Mouse (Mus musculus): ENCODE data around the gene Col4a4. TPM values are rescaled to one million over a fixed set of nuclear protein-coding genes. Genes with fewer than 3 reads are reported as not detected.

Col4a4 gene
- total RNA-seq, 4 experiments from 2014 or later = 0.73 to 0.90 (median 0.81) TPM

DNA sequence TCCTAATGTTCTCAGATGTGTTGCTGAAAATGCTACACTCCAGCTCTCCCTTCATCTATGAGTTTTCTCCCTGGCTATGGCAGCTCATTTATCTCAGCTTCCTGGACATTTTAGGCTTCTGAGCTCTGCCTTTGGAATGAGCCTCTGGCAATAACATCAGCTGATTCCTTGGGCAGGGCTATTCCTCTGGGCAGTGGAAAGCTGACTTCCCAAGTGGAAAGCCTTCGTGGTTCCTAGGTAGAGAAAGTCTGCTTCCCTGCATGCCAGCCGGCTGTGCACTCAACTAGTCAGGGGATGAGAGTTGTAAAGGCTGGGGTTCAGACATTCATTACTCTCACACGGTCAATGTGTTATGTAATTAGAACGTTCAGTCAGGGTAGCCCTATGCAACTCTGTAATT, 8.3 kb downstream of the Col4a4 start:
- no peak for DNase-seq (ENCODE audit: low spot score in 2 of 2)

DNA sequence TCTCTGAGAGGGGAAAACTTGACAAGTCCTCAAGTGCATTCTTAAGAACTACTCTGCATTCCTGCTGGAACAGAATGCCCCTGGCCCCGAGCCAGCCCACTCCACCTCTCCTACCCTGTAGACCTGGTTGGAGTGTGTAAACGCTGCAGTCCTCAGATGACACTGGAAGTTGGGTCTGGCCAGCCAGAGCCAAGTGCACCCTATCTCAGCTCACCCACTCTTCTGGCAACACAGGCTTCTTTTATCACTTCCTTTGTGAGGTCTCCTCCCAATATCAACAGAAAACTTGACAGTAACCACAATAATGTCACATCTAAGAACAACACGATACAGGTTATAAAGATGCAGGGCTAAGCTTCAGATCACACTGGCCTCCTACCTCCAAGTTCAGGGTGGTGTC, 8.7 kb downstream of the Col4a4 start:
- no peak for DNase-seq (ENCODE audit: low spot score in 2 of 2)

DNA sequence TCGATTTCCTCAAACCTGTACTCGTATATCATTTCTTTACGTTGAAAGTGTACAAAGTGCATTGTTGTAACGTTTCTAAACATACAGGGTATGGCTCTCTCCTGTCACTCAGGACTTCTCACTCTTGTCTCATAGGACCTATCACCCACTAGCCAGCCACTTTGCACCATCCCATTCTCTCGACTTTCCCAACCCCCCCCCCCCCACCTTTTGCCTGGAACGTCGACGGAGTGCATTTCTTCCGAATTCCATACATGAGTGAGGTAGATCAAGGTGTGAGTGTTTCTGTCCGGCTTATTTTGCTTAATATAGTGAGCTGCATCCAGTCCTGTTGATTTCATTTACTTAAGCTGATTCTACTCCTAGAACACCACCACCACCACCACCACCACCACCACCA, 9.3 kb downstream of the Col4a4 start:
- DNase-seq (ENCODE audit: low spot score in 2 of 2) = no peak

DNA sequence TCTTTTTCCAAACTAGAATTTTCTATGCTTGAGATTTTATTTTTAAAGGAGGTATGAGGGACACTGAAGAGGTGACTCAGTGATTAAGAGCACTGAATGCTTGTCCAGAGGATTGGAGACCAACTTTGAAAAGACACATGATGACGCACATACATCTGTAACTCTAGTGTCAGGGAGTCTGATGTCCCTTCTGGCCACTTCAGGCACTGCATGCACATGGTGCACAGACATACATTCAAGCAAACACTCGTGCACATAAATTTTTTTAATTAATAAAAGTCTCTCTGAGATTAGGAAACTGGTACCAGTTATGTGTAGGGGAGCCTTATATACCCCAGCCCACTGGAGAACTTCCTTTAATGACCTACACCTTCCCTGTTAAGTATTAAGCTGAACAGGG, 10.5 kb downstream of the Col4a4 start:
- no peak for DNase-seq (ENCODE audit: low spot score in 2 of 2)

DNA sequence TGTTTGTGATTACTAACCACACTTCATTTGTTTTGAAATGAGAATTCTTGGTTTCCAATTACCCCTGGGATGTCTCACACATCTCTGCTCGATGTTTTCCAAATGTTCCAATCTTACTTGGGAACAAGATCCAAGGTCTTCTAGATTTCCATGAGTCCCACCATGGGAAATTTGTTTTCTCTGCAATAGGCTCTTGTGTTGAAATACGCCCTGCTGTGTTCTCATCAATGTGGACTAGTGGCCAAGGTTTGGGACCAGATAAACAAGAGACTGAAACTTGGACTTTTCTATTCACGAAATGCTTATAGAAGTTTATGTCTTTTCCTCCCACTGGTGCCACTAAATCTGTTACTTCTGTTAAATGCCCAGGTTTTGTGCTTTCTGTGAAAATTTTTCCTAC, 11.0 kb downstream of the Col4a4 start:
- DNase-seq (ENCODE audit: low spot score in 2 of 2) = no peak

DNA sequence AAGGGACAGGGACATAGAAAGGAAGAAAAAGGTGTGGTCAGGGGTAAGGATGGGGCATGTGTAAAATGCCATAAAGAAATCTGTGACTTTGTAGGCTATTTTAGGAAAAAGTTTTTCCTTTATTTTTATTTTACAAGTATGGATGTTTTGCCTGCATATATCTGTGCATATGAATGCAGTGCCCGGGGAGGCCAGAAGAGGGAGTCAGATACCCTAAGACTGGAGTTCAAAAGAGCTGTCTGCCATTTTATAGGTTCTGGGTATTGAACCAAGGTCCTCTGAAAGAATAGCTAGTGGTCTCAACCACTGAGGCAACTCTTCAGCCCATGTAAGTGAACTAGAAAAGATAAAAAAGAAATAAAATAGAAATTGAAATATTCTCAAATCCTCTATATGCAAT, 14.9 kb downstream of the Col4a4 start:
- no peak for DNase-seq (ENCODE audit: low spot score in 2 of 2)

DNA sequence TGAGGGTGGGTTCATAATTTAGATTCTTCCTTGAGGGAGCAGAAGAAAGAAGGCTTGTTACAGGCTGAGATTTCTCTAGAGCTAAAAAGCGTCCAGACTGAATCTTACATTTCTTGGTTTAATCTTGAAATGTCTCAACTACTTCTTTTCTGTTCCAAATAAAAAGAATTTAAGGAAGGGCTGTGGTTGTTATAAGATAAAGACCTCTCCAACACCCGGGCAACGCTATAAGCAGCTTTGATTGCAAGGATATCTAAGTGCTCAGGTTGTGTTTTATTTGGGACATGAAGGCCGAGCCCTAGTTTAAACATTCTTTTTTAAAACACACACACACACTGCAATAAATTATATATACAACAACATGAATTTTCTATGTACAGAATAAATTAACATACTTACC, 17.2 kb downstream of the Col4a4 start:
- no peak for DNase-seq (ENCODE audit: low spot score in 2 of 2)

DNA sequence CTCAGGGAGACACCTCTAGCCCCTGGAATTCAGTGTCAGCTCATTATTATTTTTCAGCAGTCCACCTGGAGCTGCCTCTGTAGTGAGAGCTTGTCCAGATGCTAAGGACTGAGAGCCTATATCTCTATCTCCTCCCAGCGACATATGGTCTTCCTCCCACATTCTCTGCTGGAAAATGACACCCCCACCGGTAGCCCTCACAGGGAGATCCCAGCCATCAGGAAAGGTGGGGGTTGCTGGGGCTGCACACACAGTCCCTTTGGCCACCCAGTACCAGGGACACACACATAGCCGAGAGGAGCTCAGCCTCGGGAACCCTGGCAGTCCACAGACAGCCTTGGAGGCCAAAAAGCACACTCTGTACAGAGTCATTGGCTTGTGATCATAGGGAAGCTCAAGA, 26.4 kb downstream of the Col4a4 start:
- no peak for DNase-seq (ENCODE audit: low spot score in 2 of 2)

DNA sequence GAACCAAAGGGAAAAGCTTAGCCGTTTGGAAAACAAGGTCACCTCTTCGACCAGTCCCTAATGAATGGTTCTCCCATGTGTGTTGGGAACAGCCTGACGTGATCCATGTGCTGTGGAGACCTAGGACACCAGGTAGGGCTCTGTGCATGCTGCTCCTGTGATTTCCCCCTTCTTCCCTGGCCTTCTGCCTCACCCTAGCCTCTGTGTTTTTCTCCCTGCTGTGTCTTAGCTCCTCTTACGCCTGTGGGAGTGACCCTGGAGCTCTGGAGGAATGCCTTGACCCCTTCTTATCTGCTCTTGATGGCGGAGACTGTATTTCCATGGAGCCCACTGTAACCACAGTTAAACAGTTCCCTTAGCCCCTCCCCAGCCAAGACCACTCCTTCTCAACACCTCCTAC, 31.8 kb downstream of the Col4a4 start:
- no peak for DNase-seq (ENCODE audit: low spot score in 2 of 2)

DNA sequence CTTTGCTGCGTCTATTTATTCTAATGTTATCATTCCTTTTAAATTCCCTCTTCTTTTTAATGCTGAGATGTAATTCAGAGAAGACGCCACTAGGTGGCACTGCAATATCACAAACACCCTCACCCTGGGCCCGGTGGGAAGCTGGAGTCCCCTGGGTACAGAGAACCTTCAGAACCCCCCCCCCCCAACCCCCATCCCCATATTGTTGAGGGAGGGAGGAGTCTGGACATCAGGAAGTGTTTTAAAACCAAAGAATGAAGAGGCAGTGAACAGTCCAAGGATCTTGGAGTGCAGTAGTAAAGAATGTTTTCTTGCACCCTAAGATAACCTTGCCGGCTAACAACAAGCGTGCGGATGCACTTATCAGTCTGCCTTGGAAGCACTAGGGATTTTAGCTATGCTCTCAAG, 32.2 kb downstream of the Col4a4 start:
- DNase-seq (ENCODE audit: low spot score in 2 of 2) = no peak

DNA sequence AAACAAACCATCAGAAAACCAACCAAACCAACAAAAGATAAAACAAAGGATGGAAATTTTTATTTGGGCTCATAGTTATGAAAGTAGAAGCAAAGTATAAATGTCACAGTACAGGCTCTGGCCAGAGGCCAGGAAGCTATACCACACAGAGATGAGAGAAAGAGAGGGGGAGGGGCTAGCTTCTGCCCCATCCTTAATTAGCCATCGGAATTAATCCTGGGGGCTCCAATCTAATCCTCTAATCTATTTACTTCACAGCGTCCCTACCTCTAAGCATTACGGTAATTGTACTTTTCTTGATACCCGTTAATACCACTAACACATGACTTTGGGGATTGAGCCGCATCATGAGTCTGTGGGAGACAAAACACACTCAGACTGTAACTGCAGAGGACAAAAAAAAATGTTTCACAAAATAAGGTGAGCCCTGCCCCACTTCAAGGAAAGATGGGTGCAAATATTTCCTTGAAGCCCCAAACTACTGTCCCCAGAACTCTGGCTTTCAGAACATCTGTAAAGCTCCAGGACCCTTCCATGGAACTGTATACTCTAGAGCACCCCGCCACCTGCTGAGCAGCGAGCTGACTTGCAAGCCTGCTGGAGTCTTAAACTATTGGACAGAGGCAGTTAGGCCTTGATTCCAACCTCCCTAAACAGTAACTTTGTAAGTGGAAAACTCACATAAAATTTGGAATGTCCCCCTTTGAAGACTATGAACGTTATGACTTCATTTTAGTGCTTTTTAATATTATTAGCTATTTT, 41.3 kb downstream of the Col4a4 start:
- DNase-seq (ENCODE audit: low spot score in 2 of 2) = no peak

DNA sequence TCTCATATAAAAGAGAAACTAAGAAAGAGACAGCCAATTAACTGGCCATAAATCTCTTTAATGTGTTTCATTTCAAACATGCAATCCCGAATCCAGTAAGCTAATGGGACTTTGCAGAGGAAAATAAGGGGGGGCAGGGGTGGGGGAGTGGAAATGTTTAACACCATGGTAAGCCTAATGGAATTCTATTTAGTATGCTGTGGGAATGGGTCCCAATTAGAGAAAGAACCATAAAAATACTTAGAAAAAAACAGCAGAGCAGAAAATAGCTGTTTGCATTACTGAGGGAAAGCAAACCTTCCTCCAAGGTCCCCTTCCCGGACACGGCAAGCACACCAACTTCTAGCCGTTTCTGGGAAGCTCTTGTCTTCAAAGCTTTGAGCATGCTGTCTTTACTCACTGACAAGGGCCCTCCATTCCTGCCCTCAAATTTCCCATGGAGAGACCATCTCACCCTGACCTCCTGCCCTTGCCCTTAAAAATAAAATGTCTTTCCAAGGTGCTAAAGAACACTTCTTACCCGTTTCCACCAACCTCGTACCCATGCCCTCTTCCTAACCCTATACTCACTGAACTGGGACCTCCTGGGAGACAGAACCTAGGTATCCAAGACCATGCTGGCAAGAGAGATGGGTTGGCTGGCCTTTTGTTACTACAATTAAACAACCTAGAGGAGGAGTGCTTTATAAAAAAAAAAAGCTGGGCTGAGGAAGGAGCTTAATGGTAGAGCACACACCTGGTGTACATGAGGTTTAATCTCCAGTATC, 42.0 kb downstream of the Col4a4 start:
- DNase-seq (ENCODE audit: low spot score in 2 of 2) = no peak

DNA sequence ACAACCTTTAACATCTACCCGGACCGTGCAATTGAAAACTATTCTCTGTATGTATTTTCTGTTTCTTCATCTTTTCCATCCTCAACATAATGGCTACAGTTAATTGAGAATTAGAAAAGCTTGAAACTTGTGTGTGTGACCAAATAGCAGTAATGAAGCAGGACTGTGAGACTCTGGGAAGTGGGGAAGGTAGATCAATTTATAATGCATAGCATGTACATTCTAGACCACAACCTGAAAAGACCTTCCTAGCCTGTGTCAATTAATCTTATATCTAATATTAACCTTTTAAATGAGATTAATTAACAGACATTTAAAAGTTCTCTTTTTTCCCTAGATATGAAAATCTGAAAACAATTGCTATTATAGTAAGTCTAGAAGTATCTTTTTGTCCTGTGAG, 42.7 kb downstream of the Col4a4 start:
- DNase-seq (ENCODE audit: low spot score in 2 of 2) = no peak

DNA sequence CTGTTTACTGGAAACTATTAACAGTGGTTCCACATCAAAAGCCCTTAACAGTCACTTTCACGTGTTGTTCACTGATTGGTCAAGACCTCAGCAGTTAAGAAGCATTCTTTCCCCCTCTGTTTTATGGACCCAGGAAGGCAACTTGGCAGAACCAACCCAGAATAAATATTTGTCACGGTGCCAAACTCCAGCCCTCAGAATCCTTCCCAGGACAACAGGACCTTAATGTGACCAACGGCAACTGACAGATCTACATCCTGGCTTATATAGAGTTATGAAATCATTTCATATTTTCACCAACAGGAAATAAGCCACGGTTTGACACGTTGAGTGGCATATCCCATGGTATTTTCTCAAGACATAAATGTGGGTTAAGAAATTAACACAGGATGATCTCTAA, 46.6 kb downstream of the Col4a4 start:
- DNase-seq (ENCODE audit: low spot score in 2 of 2) = no peak

DNA sequence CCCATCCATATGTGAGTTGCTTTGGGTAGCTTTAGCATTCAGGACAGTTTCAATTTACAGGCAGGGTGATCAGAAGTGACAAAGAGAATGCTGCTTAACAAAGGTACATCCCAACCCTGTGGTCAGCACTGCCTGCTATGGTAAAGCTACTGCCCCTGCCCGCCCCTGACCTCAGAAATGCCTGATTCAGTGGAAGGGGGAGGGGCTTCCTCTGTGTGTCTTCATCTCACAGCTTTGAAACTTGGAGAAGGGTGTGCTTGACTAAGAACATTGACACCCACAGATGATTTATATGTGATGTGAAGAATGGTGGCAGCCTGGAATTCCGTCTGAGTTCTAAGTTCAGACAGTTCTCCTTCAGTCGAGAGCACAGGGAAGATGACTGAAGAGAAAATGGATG, 48.8 kb downstream of the Col4a4 start:
- no peak for DNase-seq (ENCODE audit: low spot score in 2 of 2)

DNA sequence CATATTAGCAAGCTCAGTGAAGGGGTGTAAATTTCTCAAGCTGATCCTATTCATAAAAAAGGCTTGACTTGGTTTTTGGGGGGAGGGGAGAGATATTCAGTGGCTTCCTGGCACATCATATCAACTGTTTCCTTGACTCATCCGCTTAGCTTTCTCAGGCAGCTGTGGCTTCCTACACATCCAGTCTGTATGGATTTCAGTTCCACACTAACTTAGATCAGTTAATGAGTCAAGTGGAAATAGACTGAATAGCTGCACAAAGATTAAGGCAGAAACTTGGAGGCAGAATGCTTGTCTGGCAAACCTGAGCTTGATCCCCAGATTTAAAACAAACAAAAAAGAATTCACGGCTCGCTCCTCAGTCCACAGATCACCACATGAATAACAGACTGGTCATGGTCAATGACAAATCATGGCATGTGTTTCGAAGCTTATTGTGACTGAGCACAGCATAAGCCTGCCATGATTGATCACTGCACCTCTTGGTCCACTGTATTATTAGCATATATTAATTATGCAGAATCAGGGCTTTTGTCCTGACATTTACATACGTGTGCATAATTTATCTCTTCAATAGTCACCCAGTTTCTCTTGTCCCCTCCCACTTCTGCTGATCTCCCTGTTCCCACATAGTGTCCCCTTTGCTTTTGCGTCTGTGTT, 50.0 kb downstream of the Col4a4 start:
- peak in 1 of 2 experiments; percentile 6 for DNase-seq (ENCODE audit: low spot score in 2 of 2)

DNA sequence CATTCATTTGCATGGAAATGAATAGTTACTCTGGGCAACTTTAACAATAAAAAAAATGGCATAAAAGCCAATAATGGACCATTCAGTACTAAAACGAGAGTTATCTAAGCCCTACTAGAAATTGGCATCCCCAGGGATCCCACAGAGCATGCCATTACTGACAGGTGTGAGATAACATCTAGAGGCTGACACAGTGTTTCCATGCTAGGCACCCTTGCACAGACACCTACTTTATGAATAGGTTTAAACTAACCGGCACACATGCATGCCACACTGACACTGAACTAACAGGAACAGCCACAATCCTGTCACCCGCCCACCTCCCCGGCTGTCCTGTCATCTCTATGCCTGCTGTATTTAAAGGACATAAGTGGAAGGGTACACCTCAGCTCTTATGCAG, 58.7 kb downstream of the Col4a4 start:
- DNase-seq (ENCODE audit: low spot score in 2 of 2) = no peak

DNA sequence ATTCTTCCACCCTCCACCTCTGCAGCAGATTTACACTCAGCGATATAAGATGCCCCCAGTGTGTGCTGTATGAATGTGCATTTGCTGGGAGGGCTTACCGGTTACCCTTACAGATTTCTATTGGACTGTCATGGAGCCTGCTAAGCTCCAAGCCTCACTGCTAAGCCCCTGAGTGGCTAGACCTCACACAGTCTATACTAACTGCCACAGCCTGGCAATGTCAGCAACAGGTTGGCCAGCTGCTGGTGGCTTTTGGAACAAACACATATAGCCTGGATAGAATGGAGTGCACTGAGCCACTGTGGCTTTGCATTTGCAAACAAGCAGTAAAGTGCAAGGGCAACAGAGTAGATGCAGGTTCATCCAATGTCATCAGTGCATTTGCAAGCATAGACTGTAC, 94.7 kb downstream of the Col4a4 start:
- DNase-seq (ENCODE audit: low spot score in 2 of 2) = no peak

DNA sequence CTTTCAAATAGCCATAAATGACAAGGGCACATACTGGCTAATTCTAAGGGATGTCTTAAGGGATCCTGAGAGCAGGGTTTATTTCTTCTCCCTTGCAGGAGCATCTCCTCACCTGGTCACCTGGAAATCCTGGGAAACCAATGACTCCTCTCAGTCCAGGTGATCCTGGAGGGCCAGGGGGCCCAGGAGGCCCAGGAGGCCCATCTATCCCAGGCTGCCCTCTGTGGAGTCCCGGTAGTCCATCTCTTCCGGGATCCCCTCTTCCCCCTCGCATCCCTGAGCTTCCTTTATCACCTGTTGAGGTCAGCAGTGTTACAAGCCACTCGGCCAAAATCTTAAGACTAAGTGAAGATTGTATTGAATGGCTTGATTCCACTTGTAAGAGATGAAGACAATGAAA, 100.3 kb downstream of the Col4a4 start:
- no peak for DNase-seq (ENCODE audit: low spot score in 2 of 2)

DNA sequence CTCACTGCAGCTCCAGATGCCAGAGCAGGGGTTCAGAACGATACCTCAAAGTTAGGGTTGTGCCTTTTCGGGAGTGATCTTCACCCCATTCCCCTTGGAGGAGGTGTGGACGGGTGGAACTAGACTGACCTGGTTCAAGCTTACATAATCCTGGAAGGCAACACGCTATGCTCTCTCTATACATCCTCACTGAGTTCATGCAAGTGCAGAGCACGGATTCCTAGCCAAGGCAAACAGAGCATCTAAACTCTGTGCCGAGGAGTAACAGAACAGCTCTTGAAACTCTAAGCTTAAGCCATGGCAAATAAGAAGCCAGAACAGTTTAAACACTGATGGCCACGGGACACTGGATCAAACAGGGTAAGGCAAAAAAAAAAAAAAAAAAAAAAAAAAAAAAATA, 104.3 kb downstream of the Col4a4 start:
- no peak for DNase-seq (ENCODE audit: low spot score in 2 of 2)

DNA sequence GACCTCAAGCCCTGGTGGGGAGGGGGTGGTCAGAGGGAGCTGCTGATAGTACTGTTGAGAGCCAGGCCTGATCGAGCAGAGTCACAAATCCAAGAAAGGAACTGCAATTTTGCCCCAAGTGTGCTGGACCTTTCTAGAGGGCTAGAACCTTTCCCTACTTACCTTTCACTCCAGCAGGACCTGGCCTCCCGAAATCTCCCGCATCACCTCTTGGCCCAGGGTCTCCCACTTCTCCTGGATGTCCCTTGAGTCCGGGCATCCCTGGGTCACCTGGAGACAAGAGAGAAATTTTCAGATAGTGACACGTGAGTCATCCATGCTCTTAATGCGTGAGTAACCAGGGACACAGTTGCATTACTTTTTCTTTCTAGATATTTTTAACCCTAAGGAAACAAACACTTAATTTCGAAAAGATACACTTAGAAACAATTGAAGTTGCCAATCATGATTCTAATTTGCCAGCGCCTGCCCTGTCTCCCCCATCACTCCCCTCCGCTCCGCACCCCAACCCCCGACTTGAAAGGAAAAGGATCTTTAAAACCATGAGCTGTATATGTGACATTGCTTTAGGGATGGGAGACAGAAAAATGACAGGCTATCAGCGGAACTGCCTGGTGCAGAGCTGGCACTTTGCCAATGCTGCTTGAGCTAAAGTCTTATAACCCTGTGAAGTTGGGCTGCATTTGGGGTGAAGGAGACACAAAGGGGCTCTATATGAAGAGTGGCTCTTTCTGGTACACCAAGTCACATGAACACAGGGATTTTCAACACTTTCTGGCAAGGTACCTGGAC, 106.8 kb downstream of the Col4a4 start:
- no peak for DNase-seq (ENCODE audit: low spot score in 2 of 2)

DNA sequence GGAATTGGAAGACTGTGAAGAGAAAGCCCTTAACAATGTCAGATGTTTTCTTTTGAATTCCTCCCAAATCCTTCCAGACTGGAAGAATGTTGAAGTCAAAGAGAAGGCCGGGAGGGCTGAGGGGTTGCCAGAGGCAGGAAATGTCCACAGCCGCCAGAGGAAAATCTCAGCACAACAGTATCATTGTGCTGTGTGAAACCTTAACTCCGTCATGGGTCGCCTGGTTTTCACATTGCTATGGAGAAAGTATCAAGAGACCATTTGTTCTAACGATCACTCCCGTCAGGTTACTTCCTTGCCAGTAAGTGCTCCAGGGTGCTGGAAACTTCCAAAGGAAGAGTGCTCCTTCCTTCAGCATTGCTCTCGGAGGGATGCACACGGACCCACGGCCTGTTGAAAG, 109.9 kb downstream of the Col4a4 start:
- DNase-seq (ENCODE audit: low spot score in 2 of 2) = no peak

Data from layer of hippocampus, adult 8-10 months (tissue).